Mouse (Mus musculus) cerebellum, adult (tissue): ENCODE results near the gene Rasal2.

Experiments
- ATAC-seq: cut with Nextera tagmentation; 2 replicates; pipeline ENCODE4 v1.9.2; 2017; ENCODE audit warnings: mild to moderate bottlenecking, moderate library complexity, mixed read lengths; ENCODE audit not compliant: insufficient number of reproducible peaks, low FRiP score, low TSS enrichment

Rasal2 gene

GRCm38 (mm10) chr1:157412454-157413369 is at the start of gene Rasal2:
Gene Rasal2, minus strand, starts transcription at chr1:157412595.
- peak; percentile 94 for ATAC-seq

- no peak for ATAC-seq
Observed at GRCm38 (mm10) chr1:157461276-157461675, 48.9 kb upstream of the Rasal2 start.

- ATAC-seq: no peak
Observed at GRCm38 (mm10) chr1:157459904-157460303, 47.5 kb upstream of the Rasal2 start.

GRCm38 (mm10) chr1:157458421-157459208 is 46.2 kb upstream of the Rasal2 start, which contains the start of gene Cryzl2:
Gene Cryzl2, plus strand, starts transcription at chr1:157458577.
- ATAC-seq: no peak

GRCm38 (mm10) chr1:157457789-157458188 is 45.4 kb upstream of the Rasal2 start:
- no peak for ATAC-seq

GRCm38 (mm10) chr1:157454876-157455275 is 42.5 kb upstream of the Rasal2 start:
- ATAC-seq: no peak

GRCm38 (mm10) chr1:157452759-157453549 is 40.6 kb upstream of the Rasal2 start:
- ATAC-seq: no peak

- ATAC-seq: no peak
Observed at GRCm38 (mm10) chr1:157452284-157452683, 39.9 kb upstream of the Rasal2 start.

GRCm38 (mm10) chr1:157449981-157450636 is 37.7 kb upstream of the Rasal2 start:
- ATAC-seq: no peak

GRCm38 (mm10) chr1:157449532-157449931 is 37.1 kb upstream of the Rasal2 start:
- ATAC-seq: no peak

GRCm38 (mm10) chr1:157448805-157449188 is 36.4 kb upstream of the Rasal2 start:
- no peak for ATAC-seq

- ATAC-seq: no peak
Observed at GRCm38 (mm10) chr1:157448164-157448804, 35.9 kb upstream of the Rasal2 start.

GRCm38 (mm10) chr1:157447142-157447541 is 34.7 kb upstream of the Rasal2 start:
- ATAC-seq: no peak

GRCm38 (mm10) chr1:157446325-157446724 is 33.9 kb upstream of the Rasal2 start:
- ATAC-seq: no peak

- ATAC-seq: no peak
Observed at GRCm38 (mm10) chr1:157445398-157445910, 33.1 kb upstream of the Rasal2 start.

GRCm38 (mm10) chr1:157444632-157445300 is 32.4 kb upstream of the Rasal2 start:
- ATAC-seq: no peak

- no peak for ATAC-seq
Observed at GRCm38 (mm10) chr1:157443723-157444561, 31.5 kb upstream of the Rasal2 start.
